8 mouse cellular contexts compared by ENCODE assay signal in the genomic region with DNA sequence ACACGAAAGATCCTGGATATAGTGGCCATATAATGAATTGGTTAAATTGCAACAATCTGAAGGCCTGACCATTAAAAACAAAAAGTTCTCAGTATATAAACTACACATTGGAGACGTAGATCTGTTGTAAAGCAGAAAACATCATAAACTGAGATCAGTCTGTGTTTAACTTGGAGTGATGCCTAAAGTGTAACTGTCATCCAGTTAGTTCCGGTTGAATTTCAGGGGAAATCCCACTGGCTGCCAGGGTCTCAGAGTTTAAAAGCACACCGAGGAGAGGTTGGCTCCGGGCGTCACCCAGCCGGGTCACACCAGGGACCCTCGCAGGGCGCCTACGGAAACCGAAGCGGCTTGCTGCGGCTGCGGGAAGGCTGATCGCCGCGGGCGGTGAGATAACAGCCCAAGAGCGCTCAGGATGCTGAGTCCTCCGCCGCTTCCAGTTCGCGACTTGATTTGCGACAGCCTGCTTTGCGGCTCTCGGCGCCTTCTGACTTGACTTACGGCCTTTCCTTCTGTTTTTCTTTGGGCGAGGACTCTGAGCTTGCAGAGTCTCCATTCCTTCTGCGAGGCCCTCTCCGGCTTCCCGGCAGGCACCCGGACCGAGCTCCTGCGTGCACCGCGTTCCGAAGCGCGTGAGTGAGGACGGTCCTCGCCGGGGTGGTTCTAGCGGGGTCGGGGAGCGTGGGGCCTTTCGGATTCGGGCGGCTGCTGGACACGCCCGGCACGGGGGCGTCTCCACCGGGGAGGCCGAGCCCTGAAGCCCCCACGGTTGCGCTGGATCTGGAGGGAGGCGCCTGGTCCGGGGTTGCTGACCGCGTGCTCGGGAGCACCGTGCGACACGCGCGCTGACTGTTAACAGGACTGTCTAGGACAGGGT. TPM values are rescaled to one million over a fixed set of nuclear protein-coding genes. Genes with fewer than 3 reads are reported as not detected.
DNase-seq lines count a peak whose midpoint lies in the region; ATAC-seq and TF ChIP-seq lines count a peak whose summit lies in the region.

A gene (plus strand): TSS at position 495 of the 877 bp plus-strand sequence.

- no peak for TF ChIP-seq CTCF in ES-Bruce4 (IDR thresholded peaks at IDR 0.05; ENCODE audit: low read depth, low read length)

- no peak within 1 kb of the TSS for H3K27ac ChIP-seq in ES-Bruce4 (ENCODE audit: insufficient read depth, low read length)
- H3K27ac ChIP-seq in forebrain, embryonic 14.5 days (ENCODE audit: low read depth, low read length) = peak within 1 kb of the TSS; percentile 90
- peak within 1 kb of the TSS; percentile 89 for H3K27ac ChIP-seq in neural tube, embryonic 15.5 days (replicated peaks)

- peak within 1 kb of the TSS; percentile 76 for H3K4me2 ChIP-seq in forebrain, embryonic 14.5 days (ENCODE audit: low read length)
- H3K4me2 ChIP-seq in neural tube, embryonic 15.5 days = peak within 1 kb of the TSS; percentile 69

- peak within 1 kb of the TSS; percentile 86 for H3K4me3 ChIP-seq in ES-Bruce4 (ENCODE audit: low read depth, low read length)
- peak within 1 kb of the TSS; percentile 93 for H3K4me3 ChIP-seq in forebrain, embryonic 14.5 days (ENCODE audit: low read depth, low read length)
- peak within 1 kb of the TSS; percentile 99 for H3K4me3 ChIP-seq in neural tube, embryonic 15.5 days (replicated peaks)

- no peaks in the 10 kb centered on the region for H3K9me3 ChIP-seq in ES-Bruce4 (replicated peaks; ENCODE audit: control insufficient read depth, insufficient read depth, low read length, poor library complexity, severe bottlenecking)
- H3K9me3 ChIP-seq in forebrain, embryonic 14.5 days (replicated peaks; ENCODE audit: control insufficient read depth, low read length) = no peaks in the 10 kb centered on the region
- H3K9me3 ChIP-seq in neural tube, embryonic 15.5 days (replicated peaks) = no peaks in the 10 kb centered on the region

- ATAC-seq in cerebellum, adult (ENCODE audit: insufficient number of reproducible peaks, low FRiP score, low TSS enrichment) = peak; percentile 71
- peak; percentile 88 for ATAC-seq in forebrain, embryonic 14.5 days
- ATAC-seq in neural tube, embryonic 15.5 days (ENCODE audit: low FRiP score) = peak; percentile 89

- no peaks in the 10 kb centered on the region for H3K4me1 ChIP-seq in ES-Bruce4 (ENCODE audit: control insufficient read depth, insufficient read depth, low read length)
- peaks cover 3% of the 10 kb centered on the region; the same call in 1 of the 2 replicates for H3K4me1 ChIP-seq in forebrain, embryonic 14.5 days (ENCODE audit: control insufficient read depth, insufficient read depth, low read length)
- H3K4me1 ChIP-seq in neural tube, embryonic 15.5 days = peaks cover 20% of the 10 kb centered on the region

- intact Hi-C loops in heart, postnatal 14 days (cut with DNase I) = loop anchor here (2.0 kb wide), 1 partner anchor 56 kb away; no protein-coding TSS in a partner anchor

- H3K9ac ChIP-seq in ES-Bruce4 (ENCODE audit: low read depth, poor library complexity, severe bottlenecking) = peak within 1 kb of the TSS; percentile 79
- H3K9ac ChIP-seq in forebrain, embryonic 14.5 days (ENCODE audit: low read length) = peak within 1 kb of the TSS; percentile 95
- H3K9ac ChIP-seq in neural tube, embryonic 15.5 days (replicated peaks) = peak within 1 kb of the TSS; percentile 94

- WGBS in forebrain, embryonic 14.5 days = 1% methylated on average over 67 of the region's 67 CpGs
- 1% methylated on average over 67 of the region's 67 CpGs for WGBS in neural tube, embryonic 15.5 days

- H3K36me3 ChIP-seq in ES-Bruce4 (ENCODE audit: control insufficient read depth, insufficient read depth, low read length, poor library complexity, severe bottlenecking) = no peaks in the 10 kb centered on the region
- H3K36me3 ChIP-seq in forebrain, embryonic 14.5 days (ENCODE audit: control insufficient read depth, insufficient read depth, low read length) = peaks cover 5% of the 10 kb centered on the region; the same call in 1 of the 2 replicates
- no peaks in the 10 kb centered on the region for H3K36me3 ChIP-seq in neural tube, embryonic 15.5 days

- peak; percentile 26 for TF ChIP-seq POLR2A in ES-Bruce4 (IDR thresholded peaks at IDR 0.05; ENCODE audit: insufficient read depth, low read length)

- peak; percentile 96 for DNase-seq in forebrain, embryonic 14.5 days (ENCODE audit: low spot score)
- peak; percentile 81 to 85 for DNase-seq in heart, postnatal 14 days
- DNase-seq in layer of hippocampus, adult 11-12 months (ENCODE audit: low spot score) = peak; percentile 87
- peak; percentile 84 to 89 for DNase-seq in lung, adult 18-20 months
- DNase-seq in testis, postnatal 14 days (ENCODE audit: low spot score) = peak; percentile 88

- no peaks in the 10 kb centered on the region for H3K27me3 ChIP-seq in ES-Bruce4 (ENCODE audit: control insufficient read depth, insufficient read depth, low read length, poor library complexity, severe bottlenecking)
- no peaks in the 10 kb centered on the region for H3K27me3 ChIP-seq in forebrain, embryonic 14.5 days (replicated peaks; ENCODE audit: control insufficient read depth, insufficient read depth, low read length)
- H3K27me3 ChIP-seq in neural tube, embryonic 15.5 days (replicated peaks) = no peaks in the 10 kb centered on the region

- TF ChIP-seq EP300 in ES-Bruce4 (IDR thresholded peaks at IDR 0.05; ENCODE audit: insufficient read depth, low read depth, low read length) = no peak

RNA-seq across cellular contexts. Expression of the gene that starts here (rescaled TPM):
- 19.9 and 20.6 TPM in 2 replicates for polyA plus RNA-seq in ES-Bruce4 (2011; ENCODE audit: insufficient read depth, insufficient read length, low read depth, missing spikeins)
- polyA plus RNA-seq in forebrain, embryonic 14.5 days (2014; fragmentation: Nextera tagmentation; extraction: Ambion mirVana) = 21.8 and 22.4 TPM in 2 replicates
- 10 to 100 TPM; 12.3 to 14.3 TPM for total RNA-seq in heart, postnatal 14 days (2021)
- polyA plus RNA-seq in neural tube, embryonic 15.5 days (2015; fragmentation: Nextera tagmentation; extraction: Ambion mirVana) = 24.3 and 25.7 TPM in 2 replicates
